Mouse (Mus musculus) cerebellum, adult 2 months (tissue): ENCODE results near the gene Actl6b.

Source experiments
- CTCF ChIP-seq: fragments of 200-500 bp; IDR thresholded peaks from 2 replicates; pipeline ENCODE4 v1.5.1; 2011; ENCODE audit warnings: low read depth, mild to moderate bottlenecking, control low read depth, low read length, moderate library complexity, borderline replicate concordance; ENCODE audit not compliant: insufficient read depth
- POLR2A ChIP-seq: fragments of 200-500 bp; IDR thresholded peaks from 2 replicates; pipeline ENCODE4 v1.6.1; 2011; ENCODE audit warnings: low read length, control low read depth, borderline replicate concordance; ENCODE audit not compliant: insufficient read depth

- TF ChIP-seq CTCF (no peak), POLR2A (no peak)
These were observed 25.9 kb upstream of the Actl6b start for GRCm38 (mm10) chr5:137527413-137527812.
